Mouse (Mus musculus): ENCODE measurements around the gene Ano6.

DNA sequence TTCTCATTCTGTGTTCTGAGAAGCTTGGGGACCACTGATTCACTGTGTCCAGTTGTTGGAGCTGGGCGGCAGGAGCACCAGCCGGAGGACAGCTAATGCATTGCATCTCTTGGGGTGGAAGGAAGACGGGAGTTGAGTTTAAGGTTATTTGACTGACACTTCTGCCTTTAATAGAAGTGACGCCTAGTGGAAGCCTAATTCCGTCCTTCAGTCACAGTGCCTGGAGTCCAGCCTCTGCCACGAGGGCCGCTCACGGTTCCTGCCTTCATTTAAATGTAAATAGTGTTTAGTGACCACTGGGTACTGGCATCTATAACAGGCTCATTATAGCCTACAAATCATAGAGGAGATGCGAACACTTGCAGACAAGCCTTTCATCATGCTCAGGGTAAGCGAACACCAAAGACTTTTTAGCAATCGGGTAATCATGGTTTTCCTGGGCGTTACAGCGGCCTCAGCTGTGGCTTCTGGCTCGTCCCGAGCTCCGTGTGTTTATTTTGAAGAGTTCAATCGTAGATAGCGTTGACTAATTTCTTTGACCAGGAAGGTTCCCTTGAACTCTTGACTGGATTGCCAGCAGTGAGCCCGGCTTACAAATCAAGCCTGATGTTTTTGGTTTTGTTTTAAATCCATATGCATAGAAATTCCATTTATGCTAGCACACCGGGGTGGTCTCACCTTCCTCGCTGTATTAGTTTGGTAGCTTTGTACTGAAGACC is 10.8 kb downstream of the Ano6 start:
- no peak for TF ChIP-seq EP300 (IDR thresholded peaks at IDR 0.05)
- no peak for TF ChIP-seq CTCF (IDR thresholded peaks at IDR 0.05)
